Mouse (Mus musculus): Measurements from ENCODE around the gene Krt87. TPM values are rescaled to one million over a fixed set of nuclear protein-coding genes. Genes with fewer than 3 reads are reported as not detected.

The Krt87 gene
- total and polyA plus RNA-seq, 3 experiments: not detected

GRCm38 (mm10) chr15:101418950-101419349, 19.7 kb downstream of the Krt87 start (continued):
- no peak for TF ChIP-seq POLR2AphosphoS2 (IDR thresholded peaks at IDR 0.05; ENCODE audit: low read length)
- no peak for TF ChIP-seq CHD1 (IDR thresholded peaks at IDR 0.05; ENCODE audit: low read depth, low read length)

GRCm38 (mm10) chr15:101414807-101415565, 23.6 kb downstream of the Krt87 start:
- H3K4me3 ChIP-seq (ENCODE audit: control insufficient read depth in 1 of 2, insufficient read depth in 1 of 2, low read depth in 2 of 2, low read length in 2 of 2): no peak overlapping the region
- no peak overlapping the region for H3K9ac ChIP-seq (ENCODE audit: control insufficient read depth, low read depth, low read length, poor library complexity, severe bottlenecking)
- DNase-seq (ENCODE audit: low read depth, low spot score): no peak
- H3K4me1 ChIP-seq (ENCODE audit: control insufficient read depth in 1 of 2, insufficient read depth in 2 of 2, low read length in 2 of 2): no peaks in the 10 kb centered on the region
- H3K36me3 ChIP-seq (ENCODE audit: control insufficient read depth in 1 of 2, insufficient read depth in 2 of 2, low read length in 2 of 2): no peaks in the 10 kb centered on the region
- no peaks in the 10 kb centered on the region for H3K9me3 ChIP-seq (replicated peaks; ENCODE audit: insufficient read depth, low read length)
- H3K27me3 ChIP-seq (ENCODE audit: control insufficient read depth in 1 of 2, insufficient read depth in 2 of 2, low read length in 2 of 2): no peaks in the 10 kb centered on the region
- no peaks in the 10 kb centered on the region for H3K79me2 ChIP-seq (ENCODE audit: control insufficient read depth, insufficient read depth, low read length, poor library complexity)
- no peak overlapping the region for H3K27ac ChIP-seq (ENCODE audit: control insufficient read depth, low read depth, low read length)
- TF ChIP-seq UBTF (IDR thresholded peaks at IDR 0.05; ENCODE audit: borderline replicate concordance, insufficient read depth, low read depth, low read length) (no peak), MYB (IDR thresholded peaks at IDR 0.05; ENCODE audit: low read depth, low read length) (no peak), SIN3A (IDR thresholded peaks at IDR 0.05; ENCODE audit: low read length) (no peak), TBP (IDR thresholded peaks at IDR 0.05; ENCODE audit: low read depth, low read length) (no peak), HCFC1 (IDR thresholded peaks at IDR 0.05; ENCODE audit: low read depth, low read length) (no peak), POLR2A (IDR thresholded peaks at IDR 0.05; ENCODE audit: control insufficient read depth in 1 of 2, insufficient read depth in 1 of 2, low read depth in 1 of 2, low read length in 2 of 2, poor library complexity in 1 of 2) (no peak), KAT2A (conservative IDR thresholded peaks at IDR 0.05; ENCODE audit: low read depth, low read length) (no peak), ZNF384 (IDR thresholded peaks at IDR 0.05; ENCODE audit: low read depth, low read length) (no peak), MEF2A (IDR thresholded peaks at IDR 0.05; ENCODE audit: extremely low read depth, insufficient replicate concordance, low read depth, low read length, poor library complexity, severe bottlenecking) (no peak), USF1 (IDR thresholded peaks at IDR 0.05; ENCODE audit: low read depth, low read length) (no peak), BHLHE40 (IDR thresholded peaks at IDR 0.05; ENCODE audit: borderline replicate concordance, low read depth, low read length) (no peak), EP300 (IDR thresholded peaks at IDR 0.05; ENCODE audit: low read depth in 1 of 2, low read length in 2 of 2) (no peak), CHD2 (IDR thresholded peaks at IDR 0.05; ENCODE audit: low read length) (no peak), USF2 (IDR thresholded peaks at IDR 0.05; ENCODE audit: borderline replicate concordance in 1 of 2, insufficient read depth in 1 of 2, low read depth in 1 of 2, low read length in 2 of 2) (no peak), POLR2AphosphoS5 (IDR thresholded peaks at IDR 0.05; ENCODE audit: borderline replicate concordance, low read depth, low read length) (no peak), MAX (IDR thresholded peaks at IDR 0.05; ENCODE audit: low read length) (no peak), JUND (IDR thresholded peaks at IDR 0.05; ENCODE audit: low read depth, low read length) (no peak), POLR2AphosphoS2 (IDR thresholded peaks at IDR 0.05; ENCODE audit: low read length) (no peak)

Measured in MEL (cell line).